Mouse (Mus musculus) kidney, embryonic 16.5 days (tissue): ENCODE data around the gene Plxdc2. TPM values are rescaled to one million over a fixed set of nuclear protein-coding genes. Genes with fewer than 3 reads are reported as not detected.

ENCODE experiments used
- ATAC-seq: fragments of 200-750 bp; cut with Nextera tagmentation; 2 replicates; pipeline ENCODE4 v1.8.0; 2017; ENCODE audit warnings: moderate TSS enrichment; ENCODE audit not compliant: low FRiP score, low TSS enrichment
- H3K27ac ChIP-seq: fragments of 300-500 bp; sonication (generic); 2 replicates; pipeline ENCODE4 v1.5.1; 2014; ENCODE audit warnings: low read length
- H3K27me3 ChIP-seq: fragments of 300-500 bp; sonication (generic); 2 replicates; pipeline ENCODE4 v1.6.1; 2014; ENCODE audit warnings: low read length, control low read depth, mixed read lengths; ENCODE audit not compliant: insufficient read depth
- H3K36me3 ChIP-seq: fragments of 300-500 bp; sonication (generic); 2 replicates; pipeline ENCODE4 v1.6.1; 2014; ENCODE audit warnings: low read length, control low read depth, mixed read lengths; ENCODE audit not compliant: insufficient read depth
- H3K4me1 ChIP-seq: fragments of 300-500 bp; sonication (generic); 2 replicates; pipeline ENCODE4 v1.6.1; 2014; ENCODE audit warnings: low read length, control low read depth, mixed read lengths; ENCODE audit not compliant: insufficient read depth
- H3K4me2 ChIP-seq: fragments of 300-500 bp; sonication (generic); replicated peaks from 2 replicates; pipeline ENCODE4 v1.6.1; 2014; ENCODE audit warnings: low read depth, low read length
- H3K4me3 ChIP-seq: fragments of 300-500 bp; sonication (generic); 2 replicates; pipeline ENCODE4 v1.5.1; 2014; ENCODE audit warnings: mild to moderate bottlenecking, low read length
- H3K9ac ChIP-seq: fragments of 300-500 bp; sonication (generic); replicated peaks from 2 replicates; pipeline ENCODE4 v1.6.1; 2014; ENCODE audit warnings: low read length
- H3K9me3 ChIP-seq: fragments of 300-500 bp; sonication (generic); 2 replicates; pipeline ENCODE4 v1.6.1; 2016; ENCODE audit warnings: low read length, control low read depth
- WGBS: fragments of 180-500 bp; shearing (Covaris S2); extraction: QIAGEN DNeasy Blood & Tissue Kit; methylation state at CpG from one replicate; pipeline ENCODE4 v1.1.7; 2014; 5-methylcytosine and 5-hydroxymethylcytosine counted together
- polyA plus RNA-seq: library from polyadenylated mRNA; unstranded; fragments of >200 nt; fragmentation: Nextera tagmentation; extraction: Ambion mirVana; gene quantifications from 2 replicates; pipeline ENCODE4 v1.2.1, GENCODE M21; 2015

Gene Plxdc2
- polyA plus RNA-seq, 1 experiment from 2014 or later = 41.0 TPM

DNA sequence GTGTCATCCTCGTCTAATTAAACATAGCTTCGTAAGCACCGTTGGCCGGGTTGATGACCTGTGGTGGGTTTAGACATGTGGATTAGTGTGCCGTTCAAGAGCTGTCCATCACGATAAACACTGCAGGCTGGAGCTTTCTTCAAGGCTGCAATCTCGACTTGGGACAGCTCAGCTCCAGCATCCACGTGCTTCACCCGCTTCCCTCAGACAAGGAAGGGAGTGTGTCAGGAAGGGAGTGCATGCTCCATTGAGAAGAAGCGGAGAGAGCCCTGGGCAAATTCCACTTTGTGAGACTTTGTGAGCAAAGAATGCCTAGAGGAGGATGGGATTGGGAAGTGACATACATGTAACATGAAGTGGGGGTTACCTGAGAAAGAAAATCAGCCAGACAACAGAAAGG is 42.8 kb downstream of the Plxdc2 start:
- H3K4me3 ChIP-seq = no peak overlapping the region
- no peak overlapping the region for H3K27ac ChIP-seq
- no peaks in the 10 kb centered on the region for H3K4me1 ChIP-seq
- H3K27me3 ChIP-seq = no peaks in the 10 kb centered on the region
- H3K9me3 ChIP-seq = no peaks in the 10 kb centered on the region
- 59% methylated on average over 10 of the region's 10 CpGs for WGBS
- H3K36me3 ChIP-seq = no peaks in the 10 kb centered on the region
- H3K4me2 ChIP-seq = no peak overlapping the region
- ATAC-seq = peak; percentile 39; the same call in 1 of the 2 replicates
- H3K9ac ChIP-seq = no peak overlapping the region

GRCm38 (mm10) chr2:16406508-16406907 is 50.4 kb downstream of the Plxdc2 start:
- Histone ChIP-seq H3K27me3 (no peaks in the 10 kb centered on the region), H3K4me2 (no peak overlapping the region), H3K4me3 (no peak overlapping the region), H3K9ac (no peak overlapping the region), H3K9me3 (no peaks in the 10 kb centered on the region), H3K27ac (no peak overlapping the region), H3K36me3 (no peaks in the 10 kb centered on the region), H3K4me1 (no peaks in the 10 kb centered on the region)
- WGBS = 68% methylated on average over 2 of the region's 2 CpGs
- no peak for ATAC-seq

DNA sequence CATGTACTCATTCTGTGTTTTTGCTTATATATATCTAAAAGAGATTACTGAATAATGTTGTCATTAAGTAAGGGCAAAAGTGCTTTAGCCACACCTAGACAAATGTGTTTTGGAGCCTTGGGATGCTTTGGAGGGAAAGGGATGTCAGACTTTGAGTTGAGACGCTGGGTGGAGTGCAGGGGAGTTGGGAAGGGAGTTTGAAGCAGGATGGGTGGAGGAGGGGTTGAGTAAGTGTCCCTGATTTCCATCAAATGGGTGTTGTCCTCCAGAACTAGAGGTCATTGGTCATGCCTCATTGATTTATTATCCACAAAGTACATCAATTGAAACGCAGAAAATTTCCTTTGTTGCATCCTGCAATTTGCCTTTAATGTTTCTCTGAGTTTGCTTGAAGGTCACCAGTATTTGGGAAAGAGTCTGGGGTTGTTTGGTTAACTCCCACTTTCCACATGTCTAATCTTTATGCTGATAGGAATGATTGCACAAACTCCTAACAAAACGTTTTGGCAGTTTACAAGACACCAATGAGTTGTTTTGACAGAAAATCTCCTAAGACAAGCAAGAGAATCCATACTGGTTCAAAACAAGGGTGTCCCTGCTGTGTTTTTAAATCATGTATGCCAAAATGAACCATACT is 58.4 kb downstream of the Plxdc2 start:
- ATAC-seq = no peak

DNA sequence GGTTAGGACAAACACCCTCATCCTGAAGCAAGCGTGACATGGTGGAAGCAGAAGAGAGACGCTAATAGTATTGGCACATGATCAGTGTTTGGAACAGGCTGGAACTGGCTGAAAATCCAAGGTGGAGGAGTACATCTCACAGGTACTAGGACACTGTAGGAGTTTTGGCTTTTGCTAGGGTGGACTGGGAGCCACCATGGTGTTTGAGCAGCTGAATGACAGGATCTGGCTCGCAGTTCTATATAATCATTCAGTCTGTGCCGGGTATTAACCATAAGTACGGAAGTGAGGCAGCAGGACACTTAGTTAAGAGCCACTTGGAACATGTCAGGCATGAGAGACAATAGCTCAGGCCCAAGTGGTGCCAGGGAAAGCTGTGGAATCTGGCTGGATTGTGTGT is 82.9 kb downstream of the Plxdc2 start:
- H3K9ac ChIP-seq = no peak overlapping the region
- H3K27ac ChIP-seq = no peak overlapping the region
- 94% methylated on average over 5 of the region's 5 CpGs for WGBS
- H3K4me2 ChIP-seq = no peak overlapping the region
- H3K27me3 ChIP-seq = no peaks in the 10 kb centered on the region
- no peaks in the 10 kb centered on the region for H3K36me3 ChIP-seq
- no peaks in the 10 kb centered on the region for H3K4me1 ChIP-seq
- H3K9me3 ChIP-seq = no peaks in the 10 kb centered on the region
- no peak for ATAC-seq
- no peak overlapping the region for H3K4me3 ChIP-seq

More for the DNA sequence above, 58.4 kb downstream of the Plxdc2 start:
- Histone ChIP-seq H3K27ac (no peak overlapping the region), H3K9ac (no peak overlapping the region), H3K4me3 (no peak overlapping the region), H3K9me3 (no peaks in the 10 kb centered on the region), H3K27me3 (no peaks in the 10 kb centered on the region), H3K4me2 (no peak overlapping the region), H3K36me3 (no peaks in the 10 kb centered on the region), H3K4me1 (peaks cover 6% of the 10 kb centered on the region; the same call in 1 of the 2 replicates)
- 16% methylated on average over 3 of the region's 3 CpGs for WGBS

- H3K9ac ChIP-seq = no peak overlapping the region
- H3K4me1 ChIP-seq = no peaks in the 10 kb centered on the region
- no peaks in the 10 kb centered on the region for H3K9me3 ChIP-seq
- H3K27me3 ChIP-seq = no peaks in the 10 kb centered on the region
- no peaks in the 10 kb centered on the region for H3K36me3 ChIP-seq
- ATAC-seq = no peak
- H3K4me3 ChIP-seq = no peak overlapping the region
- 60% methylated on average over 2 of the region's 2 CpGs for WGBS
- H3K27ac ChIP-seq = no peak overlapping the region
- no peak overlapping the region for H3K4me2 ChIP-seq
These were observed 86.5 kb downstream of the Plxdc2 start for GRCm38 (mm10) chr2:16442643-16443042.

- Histone ChIP-seq H3K9me3 (peaks cover 2% of the 10 kb centered on the region; the same call in 1 of the 2 replicates), H3K4me3 (no peak overlapping the region), H3K36me3 (no peaks in the 10 kb centered on the region), H3K9ac (no peak overlapping the region), H3K4me2 (no peak overlapping the region), H3K27me3 (no peaks in the 10 kb centered on the region), H3K4me1 (peaks cover 8% of the 10 kb centered on the region), H3K27ac (no peak overlapping the region)
- 76% methylated on average over 4 of the region's 4 CpGs for WGBS
- no peak for ATAC-seq
These were observed 91.8 kb downstream of the Plxdc2 start for GRCm38 (mm10) chr2:16447936-16448335.

DNA sequence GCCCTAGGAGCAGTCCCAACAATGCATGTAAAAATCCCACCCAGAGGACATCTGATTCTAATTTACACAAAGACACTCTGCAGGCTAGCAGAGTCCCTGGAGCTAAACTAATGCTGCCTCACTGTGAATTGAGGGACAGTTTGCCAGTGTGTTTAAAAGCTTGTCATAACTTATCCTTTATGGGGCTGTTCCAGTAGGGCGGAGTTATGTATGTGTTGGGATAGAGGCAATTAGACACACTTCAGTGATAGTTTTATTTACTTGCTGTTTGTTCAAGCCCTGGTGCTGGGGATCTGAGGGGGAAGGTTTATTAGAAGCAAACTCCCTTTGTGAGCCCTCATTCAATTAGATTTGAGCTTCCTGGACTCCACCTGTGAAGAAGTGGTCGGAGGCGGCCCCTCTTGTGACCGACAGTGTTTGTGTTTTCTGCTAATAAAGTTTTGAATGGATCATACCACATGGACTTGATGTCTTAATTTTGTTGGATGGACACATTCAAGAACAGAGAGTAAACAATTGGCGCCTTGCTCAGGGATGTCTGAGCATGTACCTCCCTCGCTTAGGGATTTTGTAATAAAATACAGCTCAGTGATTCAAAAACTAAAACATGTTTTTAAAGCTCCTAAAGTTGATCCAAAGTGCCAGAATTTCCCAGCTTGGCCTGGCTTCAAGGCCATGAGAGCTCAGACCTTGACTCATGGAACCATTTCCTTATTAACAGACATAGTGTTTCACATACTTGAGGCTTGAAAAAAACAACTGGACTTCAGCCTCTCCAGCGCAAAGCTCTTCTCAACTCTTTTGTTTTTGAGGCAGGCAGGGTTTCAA is 94.9 kb downstream of the Plxdc2 start:
- no peaks in the 10 kb centered on the region for H3K36me3 ChIP-seq
- WGBS = 29% methylated on average over 7 of the region's 7 CpGs
- H3K27ac ChIP-seq = peak overlapping the region; percentile 90
- peak; percentile 82 for ATAC-seq
- peaks cover 8% of the 10 kb centered on the region for H3K4me1 ChIP-seq
- peaks cover 2% of the 10 kb centered on the region; the same call in 1 of the 2 replicates for H3K9me3 ChIP-seq
- H3K4me2 ChIP-seq = peak overlapping the region; percentile 34; the same call in 1 of the 2 replicates
- no peaks in the 10 kb centered on the region for H3K27me3 ChIP-seq
- H3K9ac ChIP-seq = no peak overlapping the region
- H3K4me3 ChIP-seq = no peak overlapping the region

DNA sequence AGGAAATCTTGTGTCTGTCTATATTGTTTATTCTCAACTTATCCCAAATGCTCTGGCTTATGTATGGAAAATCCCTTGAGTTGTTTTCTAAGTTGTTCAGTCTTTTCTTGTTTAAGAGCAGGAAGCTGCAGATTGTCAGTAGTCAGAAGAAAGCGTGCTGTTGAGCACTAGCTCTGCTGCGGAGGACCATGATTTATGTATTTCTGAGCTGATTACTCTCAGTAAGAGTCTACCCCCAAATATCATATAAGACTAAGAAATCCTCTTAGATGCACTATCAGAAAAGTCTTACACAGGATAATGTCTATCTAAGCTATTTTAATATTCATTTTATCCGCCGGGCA is 95.5 kb downstream of the Plxdc2 start:
- H3K4me3 ChIP-seq = no peak overlapping the region
- H3K4me1 ChIP-seq = peaks cover 8% of the 10 kb centered on the region
- peaks cover 2% of the 10 kb centered on the region; the same call in 1 of the 2 replicates for H3K9me3 ChIP-seq
- H3K9ac ChIP-seq = no peak overlapping the region
- no peak overlapping the region for H3K4me2 ChIP-seq
- no peaks in the 10 kb centered on the region for H3K27me3 ChIP-seq
- peak overlapping the region; percentile 90 for H3K27ac ChIP-seq
- ATAC-seq = no peak
- H3K36me3 ChIP-seq = no peaks in the 10 kb centered on the region
- WGBS = 68% methylated on average over 4 of the region's 4 CpGs

- Histone ChIP-seq H3K9me3 (peaks cover 2% of the 10 kb centered on the region; the same call in 1 of the 2 replicates), H3K4me2 (no peak overlapping the region), H3K4me1 (peaks cover 8% of the 10 kb centered on the region), H3K27ac (peak overlapping the region; percentile 90; the same call in 1 of the 2 replicates), H3K4me3 (no peak overlapping the region), H3K36me3 (no peaks in the 10 kb centered on the region), H3K27me3 (no peaks in the 10 kb centered on the region), H3K9ac (no peak overlapping the region)
- no peak for ATAC-seq
- WGBS = 98% methylated on average over 3 of the region's 3 CpGs
These were observed 96.0 kb downstream of the Plxdc2 start for GRCm38 (mm10) chr2:16452080-16452479.

DNA sequence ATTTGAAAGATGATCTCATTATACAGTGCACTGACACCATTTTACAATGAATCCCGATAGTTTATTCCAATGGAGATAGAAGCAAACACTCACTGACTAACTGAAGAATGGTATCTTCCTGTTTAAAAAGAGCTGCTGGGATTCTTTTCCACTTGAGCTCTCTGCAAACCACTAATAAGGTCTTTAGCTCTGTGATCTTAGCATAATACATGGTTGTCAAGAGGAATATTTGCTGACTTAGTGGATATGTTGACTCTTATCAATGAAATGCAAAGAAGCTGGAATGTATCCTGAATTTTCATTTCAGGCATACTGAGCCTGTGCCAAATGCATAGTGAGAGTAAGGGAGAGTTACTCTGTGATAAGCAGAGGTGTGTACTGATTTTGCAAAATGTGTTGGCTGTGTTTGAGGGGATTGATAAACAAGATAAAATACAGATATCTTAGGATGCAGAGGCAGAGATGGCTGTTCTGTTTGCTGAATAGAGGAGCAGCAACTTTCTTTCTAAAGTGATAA is 100.2 kb downstream of the Plxdc2 start:
- 93% methylated on average over 1 of the region's 1 CpGs for WGBS
- H3K27ac ChIP-seq = no peak overlapping the region
- no peak overlapping the region for H3K9ac ChIP-seq
- ATAC-seq = no peak
- no peaks in the 10 kb centered on the region for H3K36me3 ChIP-seq
- H3K27me3 ChIP-seq = no peaks in the 10 kb centered on the region
- peaks cover 2% of the 10 kb centered on the region; the same call in 1 of the 2 replicates for H3K9me3 ChIP-seq
- no peak overlapping the region for H3K4me2 ChIP-seq
- H3K4me1 ChIP-seq = no peaks in the 10 kb centered on the region
- H3K4me3 ChIP-seq = no peak overlapping the region
